Mouse (Mus musculus) cerebellum, adult 11-12 months (tissue): ENCODE measurements around the gene Zcchc14.
"Not testable (repeated sequence)": the region's sequence is repeated elsewhere in the genome, so short reads cannot be mapped to it uniquely, and the experiment has no call there.

ENCODE experiments used
- DNase-seq: peaks from one replicate; pipeline ENCODE4 v3.0.0; 2022

Gene Zcchc14

DNA sequence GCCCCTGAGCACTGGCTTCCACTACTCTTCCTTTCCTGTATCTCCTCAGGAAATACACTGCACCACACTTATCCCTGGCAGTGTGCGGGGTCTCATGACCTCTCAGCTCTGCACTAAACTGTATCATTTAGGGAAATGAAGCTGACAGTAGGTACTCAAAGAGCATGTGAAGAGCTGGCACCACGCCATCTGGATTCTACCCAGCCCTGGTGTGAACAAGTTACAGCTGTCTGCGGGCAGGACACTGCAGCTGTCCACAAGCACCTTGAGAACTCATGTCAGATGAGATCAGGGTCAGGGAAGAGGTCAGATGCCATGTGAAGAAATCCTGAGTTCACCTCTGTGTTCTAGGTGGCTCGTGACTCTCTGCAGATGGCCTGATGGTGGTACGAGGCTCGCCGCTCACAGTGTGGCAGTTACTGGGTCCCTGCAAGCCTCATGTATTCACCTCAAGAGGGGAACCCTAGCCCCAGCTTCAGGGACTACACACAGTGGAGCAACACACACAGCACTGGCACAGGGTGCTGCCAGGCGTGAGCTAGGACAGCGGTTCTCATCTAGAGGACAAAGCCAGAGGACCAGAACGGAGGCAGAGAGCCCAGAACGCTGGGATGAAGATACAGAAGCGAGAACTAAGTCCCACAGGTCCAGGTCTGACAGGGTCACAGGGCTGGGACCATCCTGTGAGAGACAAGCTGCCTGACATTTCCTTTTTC is 31.7 kb downstream of the Zcchc14 start:
- DNase-seq, result no peak

DNA sequence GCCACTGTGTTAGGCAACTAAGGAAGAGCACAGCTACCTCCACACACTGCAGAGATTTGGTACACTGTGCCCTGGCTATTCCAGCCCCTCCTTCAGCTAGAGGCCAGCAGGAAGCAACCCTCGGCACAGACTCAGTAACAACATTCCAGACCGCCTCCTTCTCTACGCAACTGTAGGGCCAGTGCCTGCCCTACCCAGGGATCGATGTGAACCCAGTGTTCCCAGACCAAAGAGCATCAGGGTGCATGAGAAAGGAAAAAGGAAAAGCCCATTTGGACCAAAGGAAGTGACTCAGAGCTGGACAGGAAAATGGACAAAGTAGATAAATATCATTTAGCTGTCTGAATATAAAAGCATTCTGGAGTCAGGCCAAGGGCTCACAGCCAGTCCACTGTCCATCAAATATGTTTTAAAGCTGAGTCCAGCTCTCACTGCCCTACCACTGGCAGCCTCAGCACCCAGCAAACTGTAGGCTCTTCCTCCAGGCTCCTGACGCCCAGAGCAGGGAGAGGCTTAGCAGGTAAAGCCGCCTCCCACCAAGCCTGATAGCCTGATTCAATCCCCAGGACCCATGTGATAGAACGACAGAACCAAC is 33.2 kb downstream of the Zcchc14 start:
- no peak for DNase-seq

DNA sequence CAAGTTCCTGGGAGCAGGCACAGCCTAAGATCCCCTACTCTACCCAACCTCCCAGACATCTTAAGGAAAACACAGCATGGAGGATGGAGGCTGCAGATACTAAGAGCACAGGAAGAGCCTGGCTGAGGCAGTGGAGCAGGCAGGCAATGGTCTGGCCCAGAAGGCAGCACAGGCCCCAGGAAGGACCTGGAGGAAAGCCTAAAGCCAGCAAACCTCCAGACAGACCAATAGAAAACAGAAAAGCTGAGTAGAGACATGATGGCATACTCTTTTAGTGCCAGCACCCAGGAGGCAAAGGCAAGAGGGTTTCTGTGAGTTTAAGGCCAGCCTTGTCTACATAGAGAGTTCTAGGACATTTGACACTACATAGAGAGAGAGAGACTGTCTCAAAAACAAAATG is 39.3 kb downstream of the Zcchc14 start:
- DNase-seq, result no peak

DNA sequence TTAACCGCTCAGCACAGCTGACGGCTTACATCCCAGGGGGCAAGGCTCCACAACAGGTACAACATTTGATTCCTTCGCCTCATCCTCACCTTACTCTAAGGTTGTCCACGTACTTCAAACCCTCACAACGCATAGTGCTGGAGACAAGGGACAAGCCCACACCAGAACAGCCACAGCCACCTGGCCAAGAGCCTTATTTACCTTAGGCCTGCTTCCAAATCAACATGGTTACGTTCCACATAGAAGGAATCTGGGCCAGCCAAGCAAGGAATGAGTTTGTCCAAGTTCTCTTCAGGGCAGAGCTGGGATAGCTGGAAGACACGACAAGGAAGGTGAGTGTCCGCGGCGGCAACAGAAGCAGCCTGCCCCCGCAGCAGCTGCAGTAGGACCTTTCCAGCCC is 42.8 kb downstream of the Zcchc14 start:
- DNase-seq, result no peak

DNA sequence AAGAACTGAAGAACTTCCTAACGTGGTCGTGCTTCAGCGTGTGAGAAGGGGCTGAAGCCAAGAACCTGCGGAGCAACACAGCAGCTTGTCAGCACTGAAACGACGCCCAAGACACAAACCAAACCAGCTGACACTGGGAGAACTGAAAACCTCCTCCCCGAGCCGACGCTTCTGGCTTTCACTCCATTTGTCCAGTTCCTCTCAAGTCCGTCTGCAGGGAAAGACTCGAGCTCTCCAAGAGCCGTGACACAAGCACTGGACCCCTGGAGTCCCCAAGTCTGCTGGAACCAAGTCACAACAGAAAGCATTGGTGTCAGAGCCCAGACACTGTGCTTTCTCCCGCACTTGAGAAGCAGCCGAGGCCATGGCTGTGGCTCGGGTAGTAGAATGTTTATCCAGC is 43.5 kb downstream of the Zcchc14 start:
- no peak for DNase-seq

DNA sequence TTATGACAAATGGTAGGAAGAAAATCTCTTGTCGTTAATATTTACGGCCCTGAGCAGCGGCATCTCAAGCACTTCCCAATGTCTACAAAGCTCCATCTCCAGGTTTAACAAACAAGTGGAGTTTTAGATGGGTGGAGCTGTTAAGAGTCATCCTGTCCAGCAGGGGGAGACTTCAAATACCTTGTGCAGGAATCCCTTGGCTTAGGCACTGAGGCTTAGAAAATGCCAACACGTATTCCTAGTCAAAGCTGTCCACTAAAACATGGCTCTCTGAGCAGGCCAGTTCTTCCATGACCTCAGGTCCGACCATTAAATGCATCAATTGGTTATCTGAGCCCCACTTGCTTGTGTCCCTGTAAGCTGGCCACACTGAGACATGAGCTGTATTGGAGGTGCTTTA is 45.0 kb downstream of the Zcchc14 start:
- no peak for DNase-seq

DNA sequence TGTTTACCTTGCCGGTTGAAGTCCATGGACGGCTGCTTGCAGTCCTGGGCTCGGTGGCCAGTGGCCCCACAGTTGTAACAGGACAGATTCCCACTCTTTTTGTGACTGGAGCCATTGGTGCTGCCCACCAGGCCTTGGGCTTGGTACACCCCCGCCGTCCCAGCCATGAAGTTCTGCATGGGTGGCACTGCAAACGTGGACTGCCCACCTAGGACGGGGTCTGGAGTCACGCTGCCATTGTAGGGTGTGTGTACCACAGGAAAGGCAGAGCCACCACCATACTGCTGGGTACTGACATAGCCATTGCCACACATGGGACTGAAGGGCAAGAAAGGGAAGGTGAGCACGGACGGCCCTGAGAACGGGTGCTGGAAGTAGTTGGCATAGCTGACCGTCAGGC is 48.9 kb downstream of the Zcchc14 start:
- DNase-seq, result no peak

DNA sequence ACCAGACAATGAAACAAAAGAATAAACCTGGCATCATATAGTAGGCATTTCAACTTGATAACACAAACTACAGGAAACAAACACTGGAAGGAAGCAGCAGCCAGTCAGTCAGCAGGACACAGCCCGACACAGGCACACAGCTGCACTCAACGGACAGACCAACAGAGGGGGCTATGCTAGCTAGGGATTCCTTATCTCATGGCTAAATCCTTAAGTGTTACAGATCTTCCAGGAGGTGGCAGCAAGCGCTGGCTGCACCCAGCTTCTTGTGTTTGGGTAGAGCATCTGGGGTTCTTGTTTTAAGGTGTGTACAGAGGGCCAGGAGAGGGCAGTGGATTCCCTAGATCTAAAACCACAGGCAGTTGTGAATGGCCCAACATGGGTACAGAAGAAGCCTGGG is 49.8 kb downstream of the Zcchc14 start:
- peak; percentile 71 for DNase-seq

DNA sequence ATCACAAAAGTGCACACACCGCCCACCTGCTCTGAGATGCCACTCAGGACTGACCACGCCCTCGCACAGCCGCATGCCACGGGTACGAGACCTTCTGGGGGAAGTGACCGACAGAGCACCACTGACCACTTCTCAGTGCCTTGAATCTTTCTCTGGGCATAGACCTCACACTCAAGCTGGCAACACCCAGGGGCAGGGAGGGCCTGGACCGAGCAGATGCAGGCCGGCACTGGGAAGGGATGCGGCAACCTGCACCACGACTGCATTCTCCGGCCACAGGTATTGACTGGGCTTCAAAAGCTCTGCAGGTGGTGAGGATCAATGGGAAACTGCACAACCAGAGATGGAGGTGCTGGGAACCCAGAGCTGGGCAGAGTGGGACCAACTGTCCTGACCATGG is 50.3 kb downstream of the Zcchc14 start:
- no peak for DNase-seq

DNA sequence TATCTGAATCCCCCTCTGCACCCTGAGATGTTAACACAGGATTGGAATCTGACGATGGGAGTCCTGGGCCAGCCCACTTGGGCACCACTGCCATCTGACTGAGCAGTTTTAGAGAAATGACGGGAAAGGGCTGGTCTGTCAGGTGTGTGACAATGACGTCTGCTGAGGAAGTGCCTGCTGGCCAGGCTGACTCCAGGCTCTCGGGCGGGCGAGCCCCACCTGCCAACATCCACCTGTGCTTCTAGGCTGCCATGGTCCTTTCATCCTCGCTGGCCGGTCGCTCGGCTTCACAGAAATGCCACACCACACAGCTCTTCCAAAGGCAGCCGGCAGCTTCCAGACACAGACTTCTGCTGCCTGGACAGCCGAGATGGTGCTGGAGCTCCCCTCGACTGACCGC is 52.9 kb downstream of the Zcchc14 start:
- DNase-seq, result no peak

DNA sequence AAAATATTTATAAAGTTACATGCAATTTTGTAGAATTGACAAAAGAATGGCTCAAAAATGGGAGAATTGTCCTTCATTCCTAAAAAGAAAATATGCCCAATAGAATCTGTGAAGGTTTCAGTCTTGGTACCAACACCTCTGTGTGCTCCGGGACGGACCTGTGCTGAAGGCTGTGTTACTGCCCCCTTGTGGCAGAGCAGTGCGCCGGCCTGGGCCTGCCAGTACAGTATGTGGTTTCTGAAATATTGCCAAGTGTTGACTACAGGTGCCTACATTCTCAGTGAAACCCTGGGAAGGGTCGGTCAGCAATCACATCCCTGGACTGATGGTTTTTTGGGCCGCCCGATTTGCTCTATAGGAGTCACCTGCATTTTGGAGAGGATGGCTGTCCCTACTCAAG is 53.8 kb downstream of the Zcchc14 start:
- peak; percentile 86 for DNase-seq

DNA sequence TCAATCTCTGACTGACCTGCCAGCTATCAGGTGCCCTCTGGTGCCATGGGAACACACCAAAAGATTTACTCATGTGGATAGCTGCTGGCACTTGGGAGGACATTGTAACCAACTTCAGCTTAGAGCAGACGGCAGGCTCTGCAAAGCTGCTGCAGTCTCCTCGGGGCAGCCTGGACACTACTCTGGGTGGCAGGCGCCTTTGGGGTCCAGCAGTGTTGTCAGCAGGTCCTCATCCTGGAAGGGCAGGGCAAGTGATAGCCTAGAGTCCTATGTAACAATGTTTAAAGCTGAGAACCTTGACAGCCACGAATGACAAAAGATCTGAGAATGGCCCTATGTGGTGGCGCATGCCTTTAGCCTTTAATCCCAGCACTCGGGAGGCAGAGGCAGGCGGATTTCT is 54.5 kb downstream of the Zcchc14 start:
- no peak for DNase-seq

DNA sequence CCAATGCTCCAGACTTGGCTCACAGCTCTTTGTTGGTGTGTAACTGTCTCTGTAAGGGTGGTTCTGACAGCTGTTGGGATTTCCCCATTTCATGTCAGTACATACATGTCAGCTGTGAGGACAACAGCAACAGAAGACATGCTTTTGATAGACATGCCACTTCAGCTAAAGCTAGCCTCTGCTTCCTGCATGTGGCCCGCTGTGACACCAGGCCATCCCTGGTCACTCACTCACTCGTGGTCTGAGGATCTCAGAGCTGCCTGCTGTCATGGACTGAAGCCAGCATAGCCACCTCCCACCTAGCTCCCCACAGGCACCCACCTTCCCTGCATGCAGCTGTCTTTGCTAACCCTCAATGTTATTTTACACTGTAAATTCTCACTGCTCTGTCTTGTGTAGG is 55.2 kb downstream of the Zcchc14 start:
- DNase-seq, result not testable (repeated sequence)

DNA sequence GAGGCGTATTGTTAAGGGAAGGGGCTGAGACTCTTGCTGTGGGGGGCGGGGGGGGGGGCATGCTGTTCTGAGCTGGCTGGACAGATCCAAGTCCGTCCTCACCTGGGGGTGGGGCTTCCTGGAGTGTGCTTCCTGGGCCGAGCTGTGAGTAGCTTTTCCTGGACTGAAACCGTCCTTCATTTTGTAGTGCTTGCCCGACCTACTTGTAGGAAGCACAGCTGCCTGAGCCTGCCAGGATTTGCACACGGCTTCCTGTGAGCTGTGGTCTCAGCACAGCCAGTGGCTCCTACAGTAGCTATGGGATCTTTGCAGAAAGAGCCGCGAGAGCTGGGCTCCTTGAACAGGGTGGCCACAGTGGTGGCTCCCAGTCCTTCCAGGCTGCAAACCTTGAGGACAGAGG is 58.7 kb downstream of the Zcchc14 start:
- no peak for DNase-seq

DNA sequence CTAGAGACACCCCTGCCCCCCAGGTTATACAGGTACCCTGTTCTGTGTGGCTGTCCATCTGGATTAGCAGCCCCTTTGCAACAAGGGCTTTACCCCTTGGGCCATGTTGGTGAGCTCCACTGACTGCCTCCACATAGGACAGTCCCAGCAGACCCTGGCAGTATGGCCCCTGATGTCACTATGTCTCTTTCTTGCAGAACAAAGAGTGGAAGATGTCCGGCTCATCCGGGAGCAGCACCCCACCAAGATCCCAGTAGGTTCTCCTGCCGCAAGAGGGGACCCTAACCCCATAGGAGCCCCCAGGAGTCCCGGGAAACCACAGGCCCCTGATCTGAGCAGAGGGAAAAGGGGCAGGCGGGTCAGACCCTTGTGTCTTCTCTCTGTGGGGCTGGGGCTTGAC is 59.4 kb downstream of the Zcchc14 start:
- no peak for DNase-seq

DNA sequence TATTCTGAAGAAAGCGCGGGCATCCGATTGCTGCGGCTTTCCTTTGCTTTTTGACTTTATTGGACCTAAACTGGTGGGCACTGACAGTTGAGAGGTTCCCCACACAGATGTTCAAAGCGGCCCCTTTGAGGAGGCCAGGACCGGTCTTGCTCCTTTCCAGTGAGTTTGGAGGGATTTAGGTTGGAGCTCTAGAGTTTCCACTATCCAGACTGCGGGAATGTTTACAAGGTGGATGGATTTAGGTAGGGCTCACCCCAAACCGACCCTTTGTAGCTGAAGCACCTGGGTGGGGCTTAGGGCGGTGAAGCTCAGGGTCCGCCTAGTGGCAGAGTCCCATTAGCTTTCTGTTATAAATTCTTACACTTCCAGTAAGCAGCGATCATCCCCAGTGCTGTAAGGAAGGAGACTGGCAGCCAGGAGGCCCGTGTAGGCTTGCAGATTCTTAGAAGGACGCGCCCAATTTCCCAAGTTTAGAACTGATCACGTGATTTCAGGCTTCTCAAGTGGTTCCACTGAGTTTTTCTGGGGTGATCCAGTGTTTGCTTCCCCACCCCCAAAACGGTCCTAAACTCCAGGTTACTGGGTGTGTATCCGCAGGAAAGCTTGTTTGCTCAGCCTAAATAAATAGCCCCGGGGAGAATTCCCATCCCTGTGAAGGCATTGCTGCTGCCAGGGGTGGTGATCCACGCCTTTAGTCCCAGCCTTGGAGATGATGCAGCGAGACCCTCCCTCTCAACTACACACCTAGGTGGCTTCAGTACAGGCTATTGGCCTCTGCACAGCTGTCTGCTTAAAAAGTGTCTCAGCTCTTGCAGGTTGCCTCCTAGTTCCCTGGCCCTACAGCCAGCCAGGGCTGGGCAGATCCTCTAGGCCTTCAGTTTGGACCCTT is 61.3 kb downstream of the Zcchc14 start:
- no peak for DNase-seq

DNA sequence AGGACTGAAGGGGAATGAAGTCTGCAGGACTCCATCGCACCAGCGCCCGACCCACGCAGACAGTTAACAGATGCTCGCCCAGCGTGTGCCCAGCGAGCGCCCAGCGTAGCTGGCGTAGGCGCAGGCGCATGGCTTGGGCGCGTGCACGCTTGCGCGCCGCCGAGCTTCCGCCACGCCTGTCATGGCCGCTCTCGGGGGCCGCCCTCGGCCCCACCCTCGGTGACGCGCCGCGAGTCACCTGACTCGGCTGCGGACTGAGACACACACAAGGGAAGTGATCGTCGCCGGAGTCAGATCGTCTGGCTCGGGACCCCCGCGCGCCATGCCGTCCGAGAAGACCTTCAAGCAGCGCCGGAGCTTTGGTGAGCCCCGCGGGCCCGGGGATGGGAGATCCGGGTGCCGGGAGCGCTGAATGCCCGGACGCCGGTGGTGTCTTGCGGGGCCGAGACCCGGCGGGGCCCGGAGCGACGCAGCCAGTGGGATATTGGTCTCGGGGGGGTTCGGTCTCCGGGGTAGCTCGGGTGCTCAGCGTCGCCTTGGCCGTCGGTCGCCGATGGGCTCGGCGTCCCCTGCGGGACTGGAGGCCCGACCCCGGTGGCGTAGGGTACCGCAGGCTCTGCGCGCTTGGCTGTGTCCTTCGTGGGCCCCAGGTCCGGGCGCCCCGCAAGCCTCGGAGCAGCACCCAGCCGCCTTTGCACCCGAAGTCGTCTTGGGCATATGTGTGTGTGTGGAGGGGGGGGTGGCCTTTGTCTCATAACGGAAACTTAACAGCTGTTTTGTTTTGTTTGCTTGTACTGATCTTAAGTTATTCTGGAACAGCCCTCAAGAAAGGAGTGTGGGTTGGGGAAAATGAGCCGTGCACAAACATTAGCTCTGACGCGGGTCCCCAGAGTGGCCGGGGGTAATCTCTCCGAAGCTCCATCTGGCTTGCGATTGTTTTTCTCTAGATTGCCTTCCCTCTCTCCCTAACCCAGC is 62.2 kb downstream of the Zcchc14 start, which contains the start of gene Map1lc3b:
Gene Map1lc3b, plus strand, starts transcription at position 159 of the 975 bp plus-strand sequence.
- peak; percentile 97 for DNase-seq

DNA sequence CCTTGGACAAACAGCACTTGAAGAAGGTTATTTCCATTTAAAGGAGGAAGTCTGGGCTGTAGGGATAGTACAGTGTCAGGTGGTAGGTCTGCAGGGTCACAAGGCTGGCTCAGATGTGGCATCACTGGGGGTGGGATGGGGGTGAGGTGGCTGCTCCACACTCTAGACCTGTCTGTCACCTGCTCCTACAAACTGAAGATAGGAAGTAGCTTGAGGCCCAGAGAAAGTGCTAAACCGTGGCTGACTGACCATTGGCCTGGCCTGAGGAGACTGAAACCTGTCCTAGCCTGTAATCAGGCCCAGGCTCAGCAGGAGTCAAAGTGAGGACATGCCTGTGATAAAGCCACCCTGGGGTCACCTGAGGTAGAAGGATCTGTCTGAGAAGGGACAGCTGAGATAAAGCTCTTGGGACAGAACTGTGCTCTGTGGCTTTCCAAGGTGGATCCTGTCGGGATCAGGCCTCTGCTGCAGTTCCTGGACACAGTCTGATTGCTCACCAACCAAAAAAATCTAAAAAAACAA is 63.4 kb downstream of the Zcchc14 start:
- DNase-seq, result no peak

DNA sequence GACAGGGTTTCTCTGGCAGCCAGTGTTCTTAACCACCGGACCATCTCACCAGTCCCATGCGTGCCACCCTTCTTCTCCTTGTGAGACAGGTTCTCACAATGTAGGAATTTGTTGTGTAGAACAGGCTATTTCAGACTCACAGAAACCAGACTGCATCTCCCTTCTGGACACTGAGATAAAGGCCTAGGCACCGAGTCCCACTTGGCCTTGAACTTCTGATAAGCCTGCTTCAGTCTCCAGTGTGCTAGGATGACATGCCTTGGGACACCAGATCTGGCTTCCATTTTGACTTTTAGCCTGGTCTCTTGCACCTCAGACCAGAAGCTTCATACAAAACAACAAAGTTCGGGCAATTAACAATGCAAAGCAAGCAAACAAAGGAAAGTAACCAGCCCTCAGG is 64.0 kb downstream of the Zcchc14 start:
- DNase-seq, result no peak

DNA sequence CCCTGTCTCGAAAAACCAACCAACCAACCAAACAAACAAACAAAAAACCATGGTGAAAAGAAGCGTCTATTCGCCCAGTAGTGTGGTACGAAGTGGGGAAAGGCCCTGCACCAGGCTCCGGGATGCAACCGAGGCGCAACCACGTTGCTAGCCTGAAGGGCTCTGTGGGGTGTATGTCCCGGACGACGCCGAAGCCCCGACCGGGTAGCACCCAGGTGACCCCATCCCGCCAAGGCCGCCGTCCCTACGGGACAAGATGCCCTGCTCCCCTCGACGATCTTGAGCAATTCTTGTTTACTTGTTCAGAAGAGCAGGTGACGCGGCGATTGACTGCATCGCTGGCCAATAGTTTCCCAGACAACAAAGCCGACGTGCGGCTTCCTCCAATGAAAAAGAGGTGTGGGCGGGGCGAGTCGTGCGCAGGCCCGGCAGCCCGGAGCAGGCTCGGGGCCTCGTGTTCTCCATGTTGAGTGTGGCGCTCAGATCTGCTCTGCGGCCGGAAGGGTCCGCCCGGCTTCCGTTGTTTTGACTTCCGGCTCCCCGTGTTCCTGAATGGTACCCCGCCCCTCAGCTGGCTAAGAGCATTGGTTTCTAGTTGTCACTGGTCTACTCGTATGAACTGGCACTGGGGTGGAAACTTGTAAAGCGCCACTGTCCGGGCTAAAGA is 67.4 kb downstream of the Zcchc14 start:
- DNase-seq, result peak; percentile 100

DNA sequence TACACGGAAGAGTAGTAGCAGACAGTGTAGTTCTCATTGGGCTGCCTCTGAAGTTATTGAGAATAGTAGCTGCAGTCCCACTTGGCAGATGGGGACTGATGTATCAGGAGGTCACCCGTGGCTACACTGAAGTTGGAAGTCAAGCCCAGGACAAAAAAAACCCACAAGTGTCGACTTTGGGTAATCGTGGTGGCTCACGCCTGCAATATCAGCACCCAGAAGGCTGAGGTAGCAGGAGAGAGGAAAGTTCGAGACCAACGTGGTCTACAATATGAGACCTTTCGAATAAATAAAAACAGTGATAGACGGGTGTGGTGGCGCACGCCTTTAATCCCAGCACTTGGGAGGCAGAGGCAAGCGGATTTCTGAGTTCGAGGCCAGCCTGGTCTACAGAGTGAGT is 68.0 kb downstream of the Zcchc14 start:
- no peak for DNase-seq

DNA sequence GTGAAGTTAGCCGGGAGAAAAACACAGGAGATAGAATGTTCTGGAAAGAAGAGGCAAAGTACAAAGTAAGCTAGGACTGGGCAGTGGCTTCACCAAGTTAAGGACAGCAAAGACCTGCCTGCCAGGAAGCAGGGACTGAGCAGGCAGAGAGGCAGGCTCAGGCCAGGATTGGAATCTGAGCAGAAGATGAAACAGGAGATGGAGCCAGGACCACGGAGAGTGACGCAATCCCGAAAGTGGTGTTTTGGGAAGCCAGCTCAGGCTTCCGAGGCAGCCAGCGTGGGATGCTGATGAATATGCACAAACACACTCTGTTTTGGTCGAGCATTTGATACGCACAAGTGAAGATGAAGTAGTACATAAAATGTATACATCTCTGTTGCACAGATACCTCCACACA is 69.0 kb downstream of the Zcchc14 start:
- DNase-seq, result no peak
